Mouse (Mus musculus) midbrain, embryonic 10.5 days (tissue): ENCODE measurements at regions not wholly inside any gene's neighbourhood (a gene's known extent, or its start where the extent isn't known, plus 50 kb on each side); places are given as distances from the start of the nearest gene placed in this dataset.

Source experiments
- DNase-seq: peaks from one replicate; pipeline ENCODE4 v3.0.0-alpha.2; 2017; ENCODE audit warnings: low spot score
- H3K27ac ChIP-seq: fragments of 300-500 bp; sonication (generic); replicated peaks from 2 replicates; pipeline ENCODE4 v1.5.1; 2016; ENCODE audit warnings: mild to moderate bottlenecking
- H3K27me3 ChIP-seq: fragments of 300-500 bp; sonication (generic); 2 replicates; pipeline ENCODE4 v1.6.1; 2016; ENCODE audit warnings: low read depth, mild to moderate bottlenecking; ENCODE audit not compliant: poor library complexity, severe bottlenecking
- H3K36me3 ChIP-seq: fragments of 300-500 bp; sonication (generic); 2 replicates; pipeline ENCODE4 v1.6.1; 2016; ENCODE audit warnings: mild to moderate bottlenecking, moderate library complexity
- H3K4me1 ChIP-seq: fragments of 300-500 bp; sonication (generic); 2 replicates; pipeline ENCODE4 v1.6.1; 2016
- H3K4me3 ChIP-seq: fragments of 300-500 bp; sonication (generic); 2 replicates; pipeline ENCODE4 v1.5.1; 2016; ENCODE audit warnings: mild to moderate bottlenecking, moderate library complexity
- H3K9me3 ChIP-seq: fragments of 300-500 bp; sonication (generic); replicated peaks from 2 replicates; pipeline ENCODE4 v1.6.1; 2016; ENCODE audit warnings: mild to moderate bottlenecking
- WGBS: fragments of 180-500 bp; shearing (Covaris S2); methylation state at CpG from one replicate; pipeline ENCODE4 v1.1.7; 2016; 5-methylcytosine and 5-hydroxymethylcytosine counted together

GRCm38 (mm10) chr13:78641687-78642442, 442.3 kb upstream of the Nr2f1 start:
- H3K4me3 ChIP-seq = no peak overlapping the region
- peaks cover 34% of the 10 kb centered on the region for H3K4me1 ChIP-seq
- H3K9me3 ChIP-seq = no peaks in the 10 kb centered on the region
- WGBS = 83% methylated on average over 5 of the region's 5 CpGs
- DNase-seq = no peak
- H3K27me3 ChIP-seq = no peaks in the 10 kb centered on the region
- peak overlapping the region; percentile 63; the same call in 1 of the 2 replicates for H3K27ac ChIP-seq
- H3K36me3 ChIP-seq = no peaks in the 10 kb centered on the region

- H3K4me1 ChIP-seq = peaks cover 34% of the 10 kb centered on the region
- H3K4me3 ChIP-seq = no peak overlapping the region
- H3K9me3 ChIP-seq = no peaks in the 10 kb centered on the region
- WGBS = 75% methylated on average over 1 of the region's 1 CpGs
- H3K27me3 ChIP-seq = no peaks in the 10 kb centered on the region
- no peak for DNase-seq
- no peak overlapping the region for H3K27ac ChIP-seq
- H3K36me3 ChIP-seq = no peaks in the 10 kb centered on the region
Measured at GRCm38 (mm10) chr13:78640340-78640739, 440.8 kb upstream of the Nr2f1 start.

GRCm38 (mm10) chr13:78638462-78638861, 438.9 kb upstream of the Nr2f1 start:
- WGBS = 95% methylated on average over 5 of the region's 5 CpGs
- H3K36me3 ChIP-seq = no peaks in the 10 kb centered on the region
- no peak for DNase-seq
- H3K9me3 ChIP-seq = no peaks in the 10 kb centered on the region
- H3K4me3 ChIP-seq = no peak overlapping the region
- H3K27me3 ChIP-seq = no peaks in the 10 kb centered on the region
- H3K27ac ChIP-seq = no peak overlapping the region
- H3K4me1 ChIP-seq = peaks cover 16% of the 10 kb centered on the region

- Histone ChIP-seq H3K27ac (no peak overlapping the region), H3K4me1 (peaks cover 9% of the 10 kb centered on the region), H3K36me3 (no peaks in the 10 kb centered on the region), H3K9me3 (no peaks in the 10 kb centered on the region), H3K27me3 (no peaks in the 10 kb centered on the region), H3K4me3 (no peak overlapping the region)
- DNase-seq = no peak
- WGBS = 87% methylated on average over 2 of the region's 2 CpGs
Measured at GRCm38 (mm10) chr13:78631609-78632008, 432.1 kb upstream of the Nr2f1 start.

GRCm38 (mm10) chr13:78629041-78629727, 429.6 kb upstream of the Nr2f1 start:
- Histone ChIP-seq H3K27me3 (no peaks in the 10 kb centered on the region), H3K4me1 (peaks cover 9% of the 10 kb centered on the region), H3K4me3 (no peak overlapping the region), H3K9me3 (no peaks in the 10 kb centered on the region), H3K27ac (no peak overlapping the region; the same call in 1 of the 2 replicates), H3K36me3 (no peaks in the 10 kb centered on the region)
- 28% methylated on average over 10 of the region's 10 CpGs for WGBS
- DNase-seq = peak; percentile 40

GRCm38 (mm10) chr13:78623652-78624051, 424.1 kb upstream of the Nr2f1 start:
- no peaks in the 10 kb centered on the region for H3K27me3 ChIP-seq
- H3K27ac ChIP-seq = no peak overlapping the region
- no peaks in the 10 kb centered on the region for H3K9me3 ChIP-seq
- no peak for DNase-seq
- 88% methylated on average over 2 of the region's 2 CpGs for WGBS
- H3K36me3 ChIP-seq = no peaks in the 10 kb centered on the region
- peaks cover under 1% of the 10 kb centered on the region; the same call in 1 of the 2 replicates for H3K4me1 ChIP-seq
- no peak overlapping the region for H3K4me3 ChIP-seq

- 90% methylated on average over 1 of the region's 1 CpGs for WGBS
- DNase-seq = no peak
- Histone ChIP-seq H3K36me3 (no peaks in the 10 kb centered on the region), H3K9me3 (no peaks in the 10 kb centered on the region), H3K4me1 (peaks cover 8% of the 10 kb centered on the region; the same call in 1 of the 2 replicates), H3K4me3 (no peak overlapping the region), H3K27me3 (no peaks in the 10 kb centered on the region), H3K27ac (no peak overlapping the region)
Measured at GRCm38 (mm10) chr13:78602861-78603211, 403.3 kb upstream of the Nr2f1 start.

- DNase-seq = no peak
- Histone ChIP-seq H3K9me3 (no peaks in the 10 kb centered on the region), H3K4me3 (no peak overlapping the region), H3K27me3 (no peaks in the 10 kb centered on the region), H3K36me3 (no peaks in the 10 kb centered on the region), H3K4me1 (peaks cover 8% of the 10 kb centered on the region; the same call in 1 of the 2 replicates), H3K27ac (no peak overlapping the region)
- 76% methylated on average over 6 of the region's 6 CpGs for WGBS
Measured at GRCm38 (mm10) chr13:78602211-78602860, 402.8 kb upstream of the Nr2f1 start.

- 14% methylated on average over 7 of the region's 7 CpGs for WGBS
- DNase-seq = peak; percentile 31
- Histone ChIP-seq H3K9me3 (no peaks in the 10 kb centered on the region), H3K36me3 (no peaks in the 10 kb centered on the region), H3K4me3 (no peak overlapping the region), H3K27ac (peak overlapping the region; percentile 74), H3K27me3 (no peaks in the 10 kb centered on the region), H3K4me1 (peaks cover 78% of the 10 kb centered on the region)
Measured at GRCm38 (mm10) chr13:78580863-78581595, 381.5 kb upstream of the Nr2f1 start.

GRCm38 (mm10) chr13:78577497-78577896, 377.9 kb upstream of the Nr2f1 start:
- DNase-seq = no peak
- no peaks in the 10 kb centered on the region for H3K36me3 ChIP-seq
- no peak overlapping the region for H3K4me3 ChIP-seq
- H3K27ac ChIP-seq = peak overlapping the region; percentile 84
- H3K9me3 ChIP-seq = no peaks in the 10 kb centered on the region
- no peaks in the 10 kb centered on the region for H3K27me3 ChIP-seq
- WGBS = 92% methylated on average over 1 of the region's 1 CpGs
- peaks cover 76% of the 10 kb centered on the region for H3K4me1 ChIP-seq

- H3K27ac ChIP-seq = peak overlapping the region; percentile 84
- peaks cover 67% of the 10 kb centered on the region for H3K4me1 ChIP-seq
- peak; percentile 59 for DNase-seq
- peak overlapping the region; percentile 5; the same call in 1 of the 2 replicates for H3K4me3 ChIP-seq
- H3K9me3 ChIP-seq = no peaks in the 10 kb centered on the region
- 15% methylated on average over 9 of the region's 9 CpGs for WGBS
- no peaks in the 10 kb centered on the region for H3K36me3 ChIP-seq
- no peaks in the 10 kb centered on the region for H3K27me3 ChIP-seq
Measured at GRCm38 (mm10) chr13:78576300-78577296, 377.0 kb upstream of the Nr2f1 start.
